In genomic region chr2:5073785-5074184, GRCm38 (mm10) we compare ENCODE assay signal across 26 mouse cellular contexts.
"Had no signal": no experiment of that assay in that cellular context is flagged by ENCODE, and none has a peak within 500 bp of the region (broad histone marks: within the 10 kb centered on the region; RNA-seq: fewer than 3 reads in every experiment).

No protein-coding gene starts in this region.

- H3K4me1 ChIP-seq: heart, embryonic 12.5 days; hindbrain, embryonic 10.5 days; hindbrain, embryonic 12.5 days; kidney, embryonic 15.5 days; limb, embryonic 13.5 days; limb, embryonic 15.5 days had no signal

- ATAC-seq: hindbrain, embryonic 16.5 days; inflammation-experienced regulatory T-cells, adult 6 months; liver, embryonic 12.5 days had no signal

- DNase-seq: gastrocnemius, adult 2 months; gastrocnemius, postnatal 10 days; gastrocnemius, postnatal 25 days; heart, adult 2 months; heart, postnatal 10 days; heart, postnatal 4 days; kidney, adult 11 months; kidney, adult 2 months; kidney, adult 9 months; kidney, postnatal 14 days; kidney, postnatal 36 days; layer of hippocampus, adult 9-11 months; layer of hippocampus, postnatal 36 days; left cerebral cortex, postnatal 4 days had no signal

- H3K27me3 ChIP-seq: heart, embryonic 12.5 days; hindbrain, embryonic 12.5 days; kidney, embryonic 15.5 days; limb, embryonic 13.5 days; limb, embryonic 15.5 days; liver, embryonic 12.5 days had no signal

- H3K4me3 ChIP-seq: gastrocnemius, adult 2 months; heart, adult 2 months; heart, embryonic 12.5 days; hindbrain, embryonic 10.5 days; hindbrain, embryonic 12.5 days; kidney, embryonic 15.5 days; limb, embryonic 13.5 days; limb, embryonic 15.5 days; liver, embryonic 12.5 days had no signal

- H3K9me3 ChIP-seq: kidney, embryonic 15.5 days; limb, embryonic 15.5 days; liver, embryonic 12.5 days had no signal

- H3K27ac ChIP-seq: gastrocnemius, adult 2 months; heart, adult 2 months; hindbrain, embryonic 10.5 days; hindbrain, embryonic 12.5 days; hindbrain, embryonic 14.5 days; kidney, embryonic 15.5 days; kidney, postnatal 0 days; limb, embryonic 13.5 days; limb, embryonic 15.5 days; liver, embryonic 12.5 days; liver, embryonic 14.5 days had no signal

- H3K36me3 ChIP-seq: heart, embryonic 12.5 days; hindbrain, embryonic 10.5 days; hindbrain, embryonic 12.5 days; kidney, embryonic 15.5 days; limb, embryonic 13.5 days; limb, embryonic 15.5 days; liver, embryonic 12.5 days had no signal

- H3K9ac ChIP-seq: heart, embryonic 12.5 days; hindbrain, embryonic 12.5 days; hindbrain, embryonic 14.5 days; kidney, embryonic 15.5 days; limb, embryonic 13.5 days; limb, embryonic 15.5 days; liver, embryonic 12.5 days; liver, embryonic 14.5 days had no signal

- H3K4me2 ChIP-seq: heart, embryonic 12.5 days; hindbrain, embryonic 12.5 days; hindbrain, embryonic 14.5 days; kidney, embryonic 15.5 days; limb, embryonic 13.5 days; limb, embryonic 15.5 days; liver, embryonic 12.5 days had no signal
